Mouse (Mus musculus) layer of hippocampus, postnatal 25 days (tissue): ENCODE results near the gene Tpte. TPM values are rescaled to one million over a fixed set of nuclear protein-coding genes. Genes with fewer than 3 reads are reported as not detected.

Source experiments
- total RNA-seq, 2 experiments: library from RNA; stranded (reverse); gene quantifications; 2 replicates each; pipeline ENCODE4 v1.2.3; 2021

The Tpte gene
- total RNA-seq, 2 experiments from 2014 or later: not detected

Other genes with a start within 250 kb of the Tpte start
- gene Atp7b, start 223.1 kb upstream of the Tpte start, total RNA-seq: 1 to 10 TPM; 2.3 to 2.5 TPM
- gene Alg11, start 222.7 kb upstream of the Tpte start, total RNA-seq: 10 to 100 TPM; 34.2 to 39.1 TPM
- gene Nek5, start 158.4 kb upstream of the Tpte start, total RNA-seq: under 1 TPM; 0.34 to 0.47 TPM
- 1 to 10 TPM; 2.5 to 2.8 TPM for gene Nek3, start 117.0 kb upstream of the Tpte start, total RNA-seq
- gene Ckap2, start 97.6 kb upstream of the Tpte start, total RNA-seq: 1 to 10 TPM; 1.4 to 1.9 TPM
- gene Vps36, start 90.6 kb upstream of the Tpte start, total RNA-seq: 10 to 100 TPM; 28.0 to 30.9 TPM
- gene Thsd1, start 56.1 kb upstream of the Tpte start, total RNA-seq: 1 to 10 TPM; 3.7 to 4.1 TPM
- 10 to 100 TPM; 10.9 to 11.0 TPM for gene Slc25a15, start 115.2 kb downstream of the Tpte start, total RNA-seq
- gene Mrps31, start 127.9 kb downstream of the Tpte start, total RNA-seq: 10 to 100 TPM; 21.0 to 25.4 TPM